Mouse (Mus musculus): Measurements from ENCODE around the gene Ofcc1. TPM values are rescaled to one million over a fixed set of nuclear protein-coding genes. Genes with fewer than 3 reads are reported as not detected.

Gene Ofcc1
- polyA plus RNA-seq (2012; rRNA removed), result not detected in 2 replicates

GRCm38 (mm10) chr13:40361288-40361687, at the start of gene Ofcc1:
Gene Ofcc1 (minus strand): TSS chr13:40361450.
- Histone ChIP-seq H3K4me3 (ENCODE audit: low read depth, low read length) (no peak within 1 kb of the TSS), H3K27ac (ENCODE audit: insufficient read depth, low read depth, low read length) (no peak within 1 kb of the TSS), H3K4me1 (ENCODE audit: control insufficient read depth, insufficient read depth, insufficient read length, low read length) (no peaks in the 10 kb centered on the region), H3K36me3 (ENCODE audit: control insufficient read depth, insufficient read depth, low read length) (no peaks in the 10 kb centered on the region), H3K27me3 (ENCODE audit: control insufficient read depth, insufficient read depth, low read length) (no peaks in the 10 kb centered on the region)
- WGBS, result 37% methylated on average over 3 of the region's 3 CpGs
- TF ChIP-seq CTCF (IDR thresholded peaks at IDR 0.05; ENCODE audit: extremely low read depth, insufficient read length, insufficient replicate concordance, low read depth, low read length), result no peak
- TF ChIP-seq POLR2A (IDR thresholded peaks at IDR 0.05; ENCODE audit: low read depth, low read length), result no peak

- no peaks in the 10 kb centered on the region for H3K4me1 ChIP-seq (ENCODE audit: control insufficient read depth, insufficient read depth, insufficient read length, low read length)
- 57% methylated on average over 8 of the region's 8 CpGs for WGBS
- no peak overlapping the region for H3K27ac ChIP-seq (ENCODE audit: insufficient read depth, low read depth, low read length)
- H3K36me3 ChIP-seq (ENCODE audit: control insufficient read depth, insufficient read depth, low read length), result no peaks in the 10 kb centered on the region
- no peaks in the 10 kb centered on the region for H3K27me3 ChIP-seq (ENCODE audit: control insufficient read depth, insufficient read depth, low read length)
- TF ChIP-seq POLR2A (IDR thresholded peaks at IDR 0.05; ENCODE audit: low read depth, low read length) (no peak), CTCF (IDR thresholded peaks at IDR 0.05; ENCODE audit: extremely low read depth, insufficient read length, insufficient replicate concordance, low read depth, low read length) (no peak)
- no peak overlapping the region for H3K4me3 ChIP-seq (ENCODE audit: low read depth, low read length)
These were observed 28.9 kb upstream of the Ofcc1 start for GRCm38 (mm10) chr13:40390120-40390519.

- Histone ChIP-seq H3K27me3 (ENCODE audit: control insufficient read depth, insufficient read depth, low read length) (no peaks in the 10 kb centered on the region), H3K4me3 (ENCODE audit: low read depth, low read length) (no peak overlapping the region), H3K4me1 (ENCODE audit: control insufficient read depth, insufficient read depth, insufficient read length, low read length) (no peaks in the 10 kb centered on the region), H3K36me3 (ENCODE audit: control insufficient read depth, insufficient read depth, low read length) (no peaks in the 10 kb centered on the region), H3K27ac (ENCODE audit: insufficient read depth, low read depth, low read length) (no peak overlapping the region)
- no peak for TF ChIP-seq POLR2A (IDR thresholded peaks at IDR 0.05; ENCODE audit: low read depth, low read length)
- no peak for TF ChIP-seq CTCF (IDR thresholded peaks at IDR 0.05; ENCODE audit: extremely low read depth, insufficient read length, insufficient replicate concordance, low read depth, low read length)
- WGBS, result 58% methylated on average over 4 of the region's 4 CpGs
These were observed 26.2 kb upstream of the Ofcc1 start for GRCm38 (mm10) chr13:40387446-40387845.

- no peaks in the 10 kb centered on the region for H3K27me3 ChIP-seq (ENCODE audit: control insufficient read depth, insufficient read depth, low read length)
- no peak for TF ChIP-seq CTCF (IDR thresholded peaks at IDR 0.05; ENCODE audit: extremely low read depth, insufficient read length, insufficient replicate concordance, low read depth, low read length)
- TF ChIP-seq POLR2A (IDR thresholded peaks at IDR 0.05; ENCODE audit: low read depth, low read length), result no peak
- no peaks in the 10 kb centered on the region for H3K4me1 ChIP-seq (ENCODE audit: control insufficient read depth, insufficient read depth, insufficient read length, low read length)
- no peak overlapping the region for H3K4me3 ChIP-seq (ENCODE audit: low read depth, low read length)
- H3K36me3 ChIP-seq (ENCODE audit: control insufficient read depth, insufficient read depth, low read length), result no peaks in the 10 kb centered on the region
- WGBS, result 76% methylated on average over 4 of the region's 4 CpGs
- no peak overlapping the region for H3K27ac ChIP-seq (ENCODE audit: insufficient read depth, low read depth, low read length)
These were observed 23.7 kb upstream of the Ofcc1 start for GRCm38 (mm10) chr13:40384962-40385361.

- TF ChIP-seq POLR2A (IDR thresholded peaks at IDR 0.05; ENCODE audit: low read depth, low read length) (no peak), CTCF (IDR thresholded peaks at IDR 0.05; ENCODE audit: extremely low read depth, insufficient read length, insufficient replicate concordance, low read depth, low read length) (no peak)
- H3K27me3 ChIP-seq (ENCODE audit: control insufficient read depth, insufficient read depth, low read length), result no peaks in the 10 kb centered on the region
- H3K4me3 ChIP-seq (ENCODE audit: low read depth, low read length), result no peak overlapping the region
- H3K27ac ChIP-seq (ENCODE audit: insufficient read depth, low read depth, low read length), result no peak overlapping the region
- H3K4me1 ChIP-seq (ENCODE audit: control insufficient read depth, insufficient read depth, insufficient read length, low read length), result no peaks in the 10 kb centered on the region
- no peaks in the 10 kb centered on the region for H3K36me3 ChIP-seq (ENCODE audit: control insufficient read depth, insufficient read depth, low read length)
- 78% methylated on average over 5 of the region's 5 CpGs for WGBS
These were observed 15.5 kb upstream of the Ofcc1 start for GRCm38 (mm10) chr13:40376773-40377172.

GRCm38 (mm10) chr13:40366762-40367161, 5.5 kb upstream of the Ofcc1 start:
- no peaks in the 10 kb centered on the region for H3K27me3 ChIP-seq (ENCODE audit: control insufficient read depth, insufficient read depth, low read length)
- 77% methylated on average over 11 of the region's 11 CpGs for WGBS
- H3K27ac ChIP-seq (ENCODE audit: insufficient read depth, low read depth, low read length), result no peak overlapping the region
- no peaks in the 10 kb centered on the region for H3K36me3 ChIP-seq (ENCODE audit: control insufficient read depth, insufficient read depth, low read length)
- H3K4me1 ChIP-seq (ENCODE audit: control insufficient read depth, insufficient read depth, insufficient read length, low read length), result no peaks in the 10 kb centered on the region
- TF ChIP-seq POLR2A (IDR thresholded peaks at IDR 0.05; ENCODE audit: low read depth, low read length) (no peak), CTCF (IDR thresholded peaks at IDR 0.05; ENCODE audit: extremely low read depth, insufficient read length, insufficient replicate concordance, low read depth, low read length) (no peak)
- no peak overlapping the region for H3K4me3 ChIP-seq (ENCODE audit: low read depth, low read length)

GRCm38 (mm10) chr13:40364855-40365254, 3.6 kb upstream of the Ofcc1 start:
- TF ChIP-seq CTCF (IDR thresholded peaks at IDR 0.05; ENCODE audit: extremely low read depth, insufficient read length, insufficient replicate concordance, low read depth, low read length) (no peak), POLR2A (IDR thresholded peaks at IDR 0.05; ENCODE audit: low read depth, low read length) (no peak)
- Histone ChIP-seq H3K4me1 (ENCODE audit: control insufficient read depth, insufficient read depth, insufficient read length, low read length) (no peaks in the 10 kb centered on the region), H3K4me3 (ENCODE audit: low read depth, low read length) (no peak overlapping the region), H3K27me3 (ENCODE audit: control insufficient read depth, insufficient read depth, low read length) (no peaks in the 10 kb centered on the region), H3K36me3 (ENCODE audit: control insufficient read depth, insufficient read depth, low read length) (no peaks in the 10 kb centered on the region), H3K27ac (ENCODE audit: insufficient read depth, low read depth, low read length) (no peak overlapping the region)
- 60% methylated on average over 4 of the region's 4 CpGs for WGBS

GRCm38 (mm10) chr13:40360692-40361091, 558 bp downstream of the Ofcc1 start:
- H3K36me3 ChIP-seq (ENCODE audit: control insufficient read depth, insufficient read depth, low read length), result no peaks in the 10 kb centered on the region
- H3K27me3 ChIP-seq (ENCODE audit: control insufficient read depth, insufficient read depth, low read length), result no peaks in the 10 kb centered on the region
- H3K27ac ChIP-seq (ENCODE audit: insufficient read depth, low read depth, low read length), result no peak overlapping the region
- 36% methylated on average over 4 of the region's 4 CpGs for WGBS
- H3K4me1 ChIP-seq (ENCODE audit: control insufficient read depth, insufficient read depth, insufficient read length, low read length), result no peaks in the 10 kb centered on the region
- H3K4me3 ChIP-seq (ENCODE audit: low read depth, low read length), result no peak overlapping the region
- TF ChIP-seq CTCF (IDR thresholded peaks at IDR 0.05; ENCODE audit: extremely low read depth, insufficient read length, insufficient replicate concordance, low read depth, low read length) (no peak), POLR2A (IDR thresholded peaks at IDR 0.05; ENCODE audit: low read depth, low read length) (no peak)
